Comparison of ENCODE assay signal across 25 mouse cellular contexts in the genomic region with DNA sequence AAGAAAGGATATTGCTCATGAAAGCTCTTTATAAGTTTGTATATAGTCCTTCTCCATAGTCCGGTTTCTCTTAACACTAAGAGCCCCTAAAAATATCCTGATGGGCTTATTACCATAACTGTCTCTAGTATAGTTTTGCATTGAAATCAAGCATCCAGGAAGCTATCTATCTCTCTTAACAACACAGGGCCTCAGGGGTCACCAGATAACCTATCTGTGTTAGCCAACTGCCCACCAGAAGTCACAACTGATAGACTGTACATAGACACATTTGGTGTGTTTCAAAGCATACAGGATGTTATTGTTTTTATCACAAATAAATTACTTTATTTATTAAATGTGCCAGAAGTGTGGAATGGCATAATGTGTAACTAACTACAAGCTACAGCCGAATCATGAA. TPM values are rescaled to one million over a fixed set of nuclear protein-coding genes. Genes with fewer than 3 reads are reported as not detected.
DNase-seq lines count a peak whose midpoint lies in the region; ATAC-seq and TF ChIP-seq lines count a peak whose summit lies in the region.
"Had no signal": no experiment of that assay in that cellular context is flagged by ENCODE, and none has a peak within 500 bp of the region (broad histone marks: within the 10 kb centered on the region; RNA-seq: fewer than 3 reads in every experiment).

No protein-coding gene starts in this region.

- H3K9me3 ChIP-seq in liver, embryonic 11.5 days (ENCODE audit: control insufficient read depth, low read length), result no peaks in the 10 kb centered on the region
- no peaks in the 10 kb centered on the region for H3K9me3 ChIP-seq in liver, embryonic 14.5 days (ENCODE audit: control insufficient read depth, low read length)
- no peaks in the 10 kb centered on the region for H3K9me3 ChIP-seq in liver, postnatal 0 days (ENCODE audit: low read length)
- H3K9me3 ChIP-seq in heart, embryonic 12.5 days (replicated peaks), result no peaks in the 10 kb centered on the region
- H3K9me3 ChIP-seq in forebrain, embryonic 16.5 days (ENCODE audit: control insufficient read depth, low read length), result no peaks in the 10 kb centered on the region
- H3K9me3 ChIP-seq: embryonic facial prominence, embryonic 12.5 days; embryonic facial prominence, embryonic 15.5 days; G1E; heart, embryonic 13.5 days; hindbrain, embryonic 15.5 days had no signal

- DNase-seq in liver, embryonic 11.5 days (ENCODE audit: low spot score), result no peak
- no peak for DNase-seq in liver, embryonic 14.5 days (ENCODE audit: low read depth in 3 of 3, low spot score in 3 of 3)
- DNase-seq in liver, postnatal 0 days, result no peak
- no peak for DNase-seq in gastrocnemius, adult 2 months
- DNase-seq in spleen, adult 18-20 months, result no peak
- DNase-seq: adrenal gland, postnatal 10 days; adrenal gland, postnatal 36 days; B cell, adult 2 months; cerebellum, adult 18-20 months; cerebellum, adult 9-10 months; cerebellum, postnatal 14 days; gastrocnemius, postnatal 14 days; heart, adult 18-20 months; heart, postnatal 14 days; heart, postnatal 4 days had no signal

- TF ChIP-seq CTCF in liver, embryonic 14.5 days (IDR thresholded peaks at IDR 0.05; ENCODE audit: low read depth), result no peak
- TF ChIP-seq CTCF in liver, postnatal 0 days (IDR thresholded peaks at IDR 0.05; ENCODE audit: low read depth), result no peak
- no peak for TF ChIP-seq CTCF in gastrocnemius, adult 2 months (IDR thresholded peaks at IDR 0.05)

- H3K9ac ChIP-seq in liver, embryonic 11.5 days (ENCODE audit: low read depth, low read length), result no peak overlapping the region
- no peak overlapping the region for H3K9ac ChIP-seq in liver, embryonic 14.5 days (replicated peaks)
- H3K9ac ChIP-seq in liver, postnatal 0 days (replicated peaks), result no peak overlapping the region
- H3K9ac ChIP-seq in heart, embryonic 12.5 days, result no peak overlapping the region
- no peak overlapping the region for H3K9ac ChIP-seq in forebrain, embryonic 16.5 days (replicated peaks; ENCODE audit: low read depth, low read length)
- H3K9ac ChIP-seq: embryonic facial prominence, embryonic 12.5 days; embryonic facial prominence, embryonic 15.5 days; heart, embryonic 13.5 days; hindbrain, embryonic 15.5 days had no signal

- TF ChIP-seq EP300 in liver, embryonic 14.5 days (IDR thresholded peaks at IDR 0.05; ENCODE audit: low read depth), result peak; percentile 79
- TF ChIP-seq EP300 in liver, postnatal 0 days (IDR thresholded peaks at IDR 0.05; ENCODE audit: low read depth), result peak; percentile 56

- H3K4me3 ChIP-seq in liver, embryonic 11.5 days (ENCODE audit: low read depth, low read length), result no peak overlapping the region
- H3K4me3 ChIP-seq in liver, embryonic 14.5 days (ENCODE audit: insufficient read depth in 1 of 2, low read depth in 2 of 2, low read length in 2 of 2), result no peak overlapping the region
- no peak overlapping the region for H3K4me3 ChIP-seq in liver, postnatal 0 days (ENCODE audit: low read depth, low read length)
- H3K4me3 ChIP-seq in heart, embryonic 12.5 days, result no peak overlapping the region
- H3K4me3 ChIP-seq in gastrocnemius, adult 2 months, result no peak overlapping the region
- no peak overlapping the region for H3K4me3 ChIP-seq in forebrain, embryonic 16.5 days (replicated peaks; ENCODE audit: low read length)
- H3K4me3 ChIP-seq: embryonic facial prominence, embryonic 12.5 days; embryonic facial prominence, embryonic 15.5 days; heart, embryonic 13.5 days; hindbrain, embryonic 15.5 days had no signal

- H3K4me2 ChIP-seq in liver, embryonic 11.5 days, result no peak overlapping the region
- no peak overlapping the region for H3K4me2 ChIP-seq in liver, embryonic 14.5 days (ENCODE audit: low read depth)
- no peak overlapping the region for H3K4me2 ChIP-seq in liver, postnatal 0 days (ENCODE audit: low read depth, low read length)
- H3K4me2 ChIP-seq in heart, embryonic 12.5 days, result no peak overlapping the region
- no peak overlapping the region for H3K4me2 ChIP-seq in forebrain, embryonic 16.5 days (ENCODE audit: low read length)
- H3K4me2 ChIP-seq: embryonic facial prominence, embryonic 12.5 days; embryonic facial prominence, embryonic 15.5 days; heart, embryonic 13.5 days; hindbrain, embryonic 15.5 days had no signal

- ATAC-seq in liver, embryonic 11.5 days (replicated peaks; ENCODE audit: low FRiP score), result peak; percentile 72; the same call in 1 of the 2 replicates
- peak; percentile 68; the same call in 1 of the 2 replicates for ATAC-seq in liver, embryonic 14.5 days (ENCODE audit: insufficient read depth)
- no peak for ATAC-seq in liver, postnatal 0 days
- ATAC-seq in heart, embryonic 12.5 days (ENCODE audit: insufficient number of reproducible peaks, low FRiP score), result no peak
- no peak for ATAC-seq in forebrain, embryonic 16.5 days
- ATAC-seq: forebrain, embryonic 14.5 days; Patski had no signal

- intact Hi-C loops in gastrocnemius, adult 2 months (cut with DNase I), result no loop called here

- no peak overlapping the region for H3K27ac ChIP-seq in liver, embryonic 11.5 days (ENCODE audit: low read depth, low read length)
- no peak overlapping the region for H3K27ac ChIP-seq in liver, embryonic 14.5 days
- H3K27ac ChIP-seq in liver, postnatal 0 days (ENCODE audit: low read depth), result no peak overlapping the region
- H3K27ac ChIP-seq in heart, embryonic 12.5 days (ENCODE audit: poor library complexity, severe bottlenecking), result no peak overlapping the region
- no peak overlapping the region for H3K27ac ChIP-seq in gastrocnemius, adult 2 months
- H3K27ac ChIP-seq in forebrain, embryonic 16.5 days (ENCODE audit: low read length), result no peak overlapping the region
- H3K27ac ChIP-seq: embryonic facial prominence, embryonic 12.5 days; embryonic facial prominence, embryonic 15.5 days; heart, embryonic 13.5 days; hindbrain, embryonic 15.5 days had no signal

- WGBS in liver, embryonic 11.5 days, result 70% methylated on average over 2 of the region's 2 CpGs
- WGBS in liver, embryonic 14.5 days (ENCODE audit: insufficient replicate concordance), result 49% methylated on average over 2 of the region's 2 CpGs
- 57% methylated on average over 2 of the region's 2 CpGs for WGBS in liver, postnatal 0 days (ENCODE audit: insufficient replicate concordance)
- WGBS in heart, embryonic 12.5 days, result 64% methylated on average over 2 of the region's 2 CpGs
- WGBS in forebrain, embryonic 16.5 days, result 99% methylated on average over 2 of the region's 2 CpGs

- H3K27me3 ChIP-seq in liver, embryonic 11.5 days (replicated peaks; ENCODE audit: control insufficient read depth, insufficient read depth, low read length), result no peaks in the 10 kb centered on the region
- no peaks in the 10 kb centered on the region for H3K27me3 ChIP-seq in liver, embryonic 14.5 days (ENCODE audit: control insufficient read depth, insufficient read depth, low read length)
- no peaks in the 10 kb centered on the region for H3K27me3 ChIP-seq in liver, postnatal 0 days (ENCODE audit: insufficient read depth, low read length)
- H3K27me3 ChIP-seq in heart, embryonic 12.5 days (replicated peaks), result no peaks in the 10 kb centered on the region
- H3K27me3 ChIP-seq in forebrain, embryonic 16.5 days (replicated peaks; ENCODE audit: control insufficient read depth, insufficient read depth, low read length), result no peaks in the 10 kb centered on the region
- H3K27me3 ChIP-seq: CH12.LX; embryonic facial prominence, embryonic 12.5 days; embryonic facial prominence, embryonic 15.5 days; heart, embryonic 13.5 days; hindbrain, embryonic 15.5 days had no signal

- H3K4me1 ChIP-seq in liver, embryonic 11.5 days (replicated peaks; ENCODE audit: control insufficient read depth, insufficient read depth, low read length), result no peaks in the 10 kb centered on the region; the same call in 1 of the 2 replicates
- peaks cover 6 to 8% of the 10 kb centered on the region in 2 experiments for H3K4me1 ChIP-seq in liver, embryonic 14.5 days (replicated peaks; ENCODE audit: control insufficient read depth in 2 of 2, insufficient read depth in 2 of 2, low read length in 1 of 2)
- no peaks in the 10 kb centered on the region for H3K4me1 ChIP-seq in liver, postnatal 0 days (ENCODE audit: insufficient read depth)
- H3K4me1 ChIP-seq in heart, embryonic 12.5 days (replicated peaks), result peaks cover 11% of the 10 kb centered on the region; the same call in 1 of the 2 replicates
- H3K4me1 ChIP-seq in forebrain, embryonic 16.5 days (replicated peaks; ENCODE audit: control insufficient read depth, insufficient read depth, low read length), result no peaks in the 10 kb centered on the region
- H3K4me1 ChIP-seq: embryonic facial prominence, embryonic 12.5 days; embryonic facial prominence, embryonic 15.5 days; hindbrain, embryonic 15.5 days had no signal

- no peaks in the 10 kb centered on the region for H3K36me3 ChIP-seq in liver, embryonic 11.5 days (ENCODE audit: control insufficient read depth, insufficient read depth, low read length)
- H3K36me3 ChIP-seq in liver, embryonic 14.5 days (replicated peaks; ENCODE audit: control insufficient read depth, insufficient read depth, low read depth), result no peaks in the 10 kb centered on the region
- no peaks in the 10 kb centered on the region for H3K36me3 ChIP-seq in liver, postnatal 0 days (replicated peaks; ENCODE audit: insufficient read depth, low read length)
- H3K36me3 ChIP-seq in heart, embryonic 12.5 days, result no peaks in the 10 kb centered on the region; the same call in 1 of the 2 replicates
- no peaks in the 10 kb centered on the region for H3K36me3 ChIP-seq in forebrain, embryonic 16.5 days (ENCODE audit: control insufficient read depth, insufficient read depth)
- H3K36me3 ChIP-seq: embryonic facial prominence, embryonic 12.5 days; embryonic facial prominence, embryonic 15.5 days; G1E; hindbrain, embryonic 15.5 days had no signal

RNA-seq across cellular contexts. Expression of a gene that starts 21.1 kb away (rescaled TPM):
- polyA plus RNA-seq in liver, embryonic 11.5 days (2014; fragmentation: Nextera tagmentation; extraction: Ambion mirVana), result 16.0 and 16.1 TPM in 2 replicates
- polyA plus RNA-seq in liver, embryonic 14.5 days (2012; rRNA removed), result 3.1 and 3.4 TPM in 2 replicates
- polyA plus RNA-seq in liver, embryonic 14.5 days (2014; fragmentation: Nextera tagmentation; extraction: Ambion mirVana), result 4.4 and 4.7 TPM in 2 replicates
- 6.8 and 7.2 TPM in 2 replicates for polyA plus RNA-seq in liver, postnatal 0 days (2015; fragmentation: Nextera tagmentation; extraction: Ambion mirVana)
- 36.0 and 38.6 TPM in 2 replicates for polyA plus RNA-seq in heart, embryonic 12.5 days (2016; fragmentation: Nextera tagmentation; extraction: Ambion mirVana)
- total RNA-seq in gastrocnemius, adult 2 months (2021), result 10 to 100 TPM; 13.7 to 19.7 TPM
- polyA plus RNA-seq in forebrain, embryonic 16.5 days (2015; fragmentation: Nextera tagmentation; extraction: Ambion mirVana), result 14.6 and 19.6 TPM in 2 replicates
- total RNA-seq: CH12.LX had no signal
- polyA plus RNA-seq: G1E had no signal

Comparison
In these comparisons a context has a peak if more than half of its experiments do, and no peak if none do; other contexts are left out.
1. ATAC-seq: peak in liver, embryonic 11.5 days (single experiment) and liver, embryonic 14.5 days (single experiment); none in liver, postnatal 0 days (single experiment), heart, embryonic 12.5 days (single experiment) and forebrain, embryonic 16.5 days (single experiment).